Mouse (Mus musculus): Measurements from ENCODE around the gene Gm11549. TPM values are rescaled to one million over a fixed set of nuclear protein-coding genes. Genes with fewer than 3 reads are reported as not detected.

Gene Gm11549
- polyA plus RNA-seq, 2 experiments: 0.10 TPM; not detected in 1

DNA sequence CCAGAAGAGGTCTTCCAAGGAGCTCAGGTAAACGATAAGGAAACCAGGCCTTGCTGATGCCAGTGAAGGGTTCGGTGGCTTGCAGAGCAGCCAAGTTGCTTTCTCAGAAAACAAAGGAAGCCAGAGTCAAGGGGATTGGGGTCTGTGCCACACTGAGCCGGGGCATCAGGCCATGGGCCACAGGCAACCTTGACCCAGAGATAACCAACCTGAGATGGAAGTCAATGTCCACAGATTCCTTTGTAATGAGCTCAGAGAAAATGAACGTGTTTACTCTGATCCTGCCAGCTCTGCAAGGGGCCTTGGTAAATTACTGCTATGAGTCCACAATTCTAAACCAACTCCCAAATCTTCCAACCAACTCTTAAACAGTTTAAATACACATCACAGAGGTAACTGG lies 49.8 kb downstream of the Gm11549 start:
- Histone ChIP-seq H3K27me3 (ENCODE audit: control insufficient read depth, insufficient read depth, low read length) (no peaks in the 10 kb centered on the region), H3K4me2 (replicated peaks; ENCODE audit: low read depth, low read length, severe bottlenecking) (no peak overlapping the region), H3K36me3 (ENCODE audit: control insufficient read depth, insufficient read depth, low read length) (no peaks in the 10 kb centered on the region), H3K4me1 (ENCODE audit: control insufficient read depth, insufficient read depth, low read length) (peaks cover 11% of the 10 kb centered on the region; the same call in 1 of the 2 replicates), H3K9ac (ENCODE audit: low read depth, low read length, severe bottlenecking) (no peak overlapping the region), H3K9me3 (ENCODE audit: control insufficient read depth, low read length) (no peaks in the 10 kb centered on the region), H3K27ac (replicated peaks; ENCODE audit: low read depth, low read length) (no peak overlapping the region), H3K4me3 (replicated peaks; ENCODE audit: low read length) (no peak overlapping the region)
- ATAC-seq (ENCODE audit: low FRiP score, low read depth) (no peak), DNase-seq (ENCODE audit: low spot score) (no peak)
- no peak for TF ChIP-seq POLR2A (IDR thresholded peaks at IDR 0.05; ENCODE audit: borderline replicate concordance, extremely low read depth, insufficient read depth, insufficient read length)
- WGBS: 71% methylated on average over 4 of the region's 4 CpGs

DNA sequence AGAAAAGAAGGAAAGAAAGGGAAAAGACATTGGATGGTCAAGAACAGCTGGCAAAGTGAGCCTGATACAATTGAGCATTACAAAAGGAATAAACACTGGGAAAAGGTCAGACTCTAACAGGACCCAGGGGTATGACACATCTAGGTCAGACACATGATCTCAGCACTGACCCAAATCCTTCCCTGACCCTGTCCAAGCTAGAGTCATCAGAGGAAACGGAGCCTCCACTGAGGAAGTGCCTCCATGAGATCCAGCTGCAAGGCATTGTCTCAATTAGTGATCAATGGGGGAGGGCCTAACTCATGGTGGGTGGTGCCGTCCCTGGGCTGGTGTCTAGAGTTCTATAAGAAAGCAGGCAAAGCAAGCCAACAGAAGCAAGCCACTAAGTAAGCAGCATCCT lies 52.7 kb downstream of the Gm11549 start:
- H3K27me3 ChIP-seq (ENCODE audit: control insufficient read depth, insufficient read depth, low read length): no peaks in the 10 kb centered on the region
- no peaks in the 10 kb centered on the region for H3K9me3 ChIP-seq (ENCODE audit: control insufficient read depth, low read length)
- peaks cover 3% of the 10 kb centered on the region; the same call in 1 of the 2 replicates for H3K4me1 ChIP-seq (ENCODE audit: control insufficient read depth, insufficient read depth, low read length)
- ATAC-seq (ENCODE audit: low FRiP score, low read depth) (no peak), DNase-seq (ENCODE audit: low spot score) (no peak)
- H3K9ac ChIP-seq (ENCODE audit: low read depth, low read length, severe bottlenecking): no peak overlapping the region
- H3K4me3 ChIP-seq (replicated peaks; ENCODE audit: low read length): no peak overlapping the region
- 46% methylated on average over 2 of the region's 2 CpGs for whole genome bisulfite sequencing
- H3K27ac ChIP-seq (replicated peaks; ENCODE audit: low read depth, low read length): no peak overlapping the region
- H3K4me2 ChIP-seq (replicated peaks; ENCODE audit: low read depth, low read length, severe bottlenecking): no peak overlapping the region
- no peak for TF ChIP-seq POLR2A (IDR thresholded peaks at IDR 0.05; ENCODE audit: borderline replicate concordance, extremely low read depth, insufficient read depth, insufficient read length)
- peaks cover 6% of the 10 kb centered on the region for H3K36me3 ChIP-seq (ENCODE audit: control insufficient read depth, insufficient read depth, low read length)

DNA sequence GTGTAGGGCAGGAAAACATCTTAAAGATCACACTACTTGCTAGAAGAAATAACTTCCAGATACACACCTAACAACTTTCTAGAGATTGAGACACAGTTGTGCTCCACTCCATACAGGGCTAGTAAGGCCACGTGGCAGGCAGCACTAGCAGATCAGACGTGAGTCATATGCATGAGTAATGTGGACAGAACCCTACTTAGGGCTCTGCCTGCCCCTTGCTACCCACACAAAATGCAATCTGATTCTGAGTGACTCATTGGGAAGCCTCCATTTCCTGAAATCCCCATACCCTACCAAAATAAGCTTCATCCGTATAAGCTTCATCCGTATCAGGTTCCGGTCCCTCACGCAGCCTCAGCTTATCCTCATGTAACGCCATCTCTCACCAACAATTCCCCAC lies 54.0 kb downstream of the Gm11549 start:
- 86% methylated on average over 7 of the region's 7 CpGs for WGBS
- DNase-seq (ENCODE audit: low spot score): no peak
- H3K27ac ChIP-seq (replicated peaks; ENCODE audit: low read depth, low read length): no peak overlapping the region
- H3K36me3 ChIP-seq (ENCODE audit: control insufficient read depth, insufficient read depth, low read length): peaks cover 9% of the 10 kb centered on the region
- no peak for TF ChIP-seq POLR2A (IDR thresholded peaks at IDR 0.05; ENCODE audit: borderline replicate concordance, extremely low read depth, insufficient read depth, insufficient read length)
- no peak overlapping the region for H3K4me3 ChIP-seq (replicated peaks; ENCODE audit: low read length)
- peaks cover 3% of the 10 kb centered on the region; the same call in 1 of the 2 replicates for H3K4me1 ChIP-seq (ENCODE audit: control insufficient read depth, insufficient read depth, low read length)
- ATAC-seq (ENCODE audit: low FRiP score, low read depth): no peak
- H3K4me2 ChIP-seq (replicated peaks; ENCODE audit: low read depth, low read length, severe bottlenecking): no peak overlapping the region
- no peak overlapping the region for H3K9ac ChIP-seq (ENCODE audit: low read depth, low read length, severe bottlenecking)
- H3K27me3 ChIP-seq (ENCODE audit: control insufficient read depth, insufficient read depth, low read length): no peaks in the 10 kb centered on the region
- H3K9me3 ChIP-seq (ENCODE audit: control insufficient read depth, low read length): no peaks in the 10 kb centered on the region

DNA sequence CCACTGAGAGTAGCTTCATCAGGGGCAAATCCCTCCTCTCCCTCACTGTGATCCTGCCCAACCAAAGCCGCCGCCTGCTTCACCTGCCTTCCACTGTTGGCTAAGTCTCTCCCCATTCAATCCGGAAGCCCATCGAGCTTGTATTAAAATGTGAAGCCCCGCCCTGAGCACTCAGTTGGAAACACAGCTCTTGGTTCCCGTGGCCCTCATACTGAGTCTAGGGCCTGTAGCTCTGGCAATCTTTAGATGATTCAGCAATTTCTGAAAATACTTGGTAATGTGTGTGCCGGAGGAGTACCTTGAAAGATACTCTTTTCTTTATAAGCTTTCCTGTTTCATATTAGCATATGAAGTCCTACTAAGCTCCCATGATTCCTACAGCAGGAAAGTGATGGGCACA lies 56.1 kb downstream of the Gm11549 start:
- H3K4me1 ChIP-seq (ENCODE audit: control insufficient read depth, insufficient read depth, low read length): no peaks in the 10 kb centered on the region
- H3K9me3 ChIP-seq (ENCODE audit: control insufficient read depth, low read length): no peaks in the 10 kb centered on the region
- H3K9ac ChIP-seq (ENCODE audit: low read depth, low read length, severe bottlenecking): no peak overlapping the region
- H3K27ac ChIP-seq (replicated peaks; ENCODE audit: low read depth, low read length): no peak overlapping the region
- H3K27me3 ChIP-seq (ENCODE audit: control insufficient read depth, insufficient read depth, low read length): no peaks in the 10 kb centered on the region
- 63% methylated on average over 7 of the region's 7 CpGs for WGBS
- no peak overlapping the region for H3K4me2 ChIP-seq (replicated peaks; ENCODE audit: low read depth, low read length, severe bottlenecking)
- ATAC-seq (ENCODE audit: low FRiP score, low read depth): no peak
- DNase-seq (ENCODE audit: low spot score): no peak
- no peak for TF ChIP-seq POLR2A (IDR thresholded peaks at IDR 0.05; ENCODE audit: borderline replicate concordance, extremely low read depth, insufficient read depth, insufficient read length)
- H3K36me3 ChIP-seq (ENCODE audit: control insufficient read depth, insufficient read depth, low read length): peaks cover 28% of the 10 kb centered on the region
- H3K4me3 ChIP-seq (replicated peaks; ENCODE audit: low read length): no peak overlapping the region

Small RNA genes within 50 kb of the gene (microRNA-seq; reads per million reads assigned to microRNA genes)
- not detected for gene Mir7009

Other genes with a start within 250 kb of the Gm11549 start
- 348 and 392 TPM in 2 replicates for gene Anxa5, start 45.9 kb downstream of the Gm11549 start, polyA plus RNA-seq (2012; rRNA removed)
- gene Anxa5, start 45.9 kb downstream of the Gm11549 start, polyA plus RNA-seq (2014; fragmentation: Nextera tagmentation; extraction: Ambion mirVana): 423 and 449 TPM in 2 replicates
- 2.0 and 2.3 TPM in 2 replicates for gene 1810062G17Rik, start 45.9 kb downstream of the Gm11549 start, polyA plus RNA-seq (2012; rRNA removed)
- 2.0 and 2.3 TPM in 2 replicates for gene 1810062G17Rik, start 45.9 kb downstream of the Gm11549 start, polyA plus RNA-seq (2014; fragmentation: Nextera tagmentation; extraction: Ambion mirVana)
- gene Exosc9, start 30.8 kb upstream of the Gm11549 start, polyA plus RNA-seq (2012; rRNA removed): 29.0 and 34.8 TPM in 2 replicates
- gene Exosc9, start 30.8 kb upstream of the Gm11549 start, polyA plus RNA-seq (2014; fragmentation: Nextera tagmentation; extraction: Ambion mirVana): 54.5 and 55.0 TPM in 2 replicates
- gene Ccna2, start 50.3 kb upstream of the Gm11549 start, polyA plus RNA-seq (2012; rRNA removed): 106 and 112 TPM in 2 replicates
- 156 and 170 TPM in 2 replicates for gene Ccna2, start 50.3 kb upstream of the Gm11549 start, polyA plus RNA-seq (2014; fragmentation: Nextera tagmentation; extraction: Ambion mirVana)
- gene Bbs7, start 91.7 kb upstream of the Gm11549 start, polyA plus RNA-seq (2012; rRNA removed): 10.1 and 14.0 TPM in 2 replicates
- gene Bbs7, start 91.7 kb upstream of the Gm11549 start, polyA plus RNA-seq (2014; fragmentation: Nextera tagmentation; extraction: Ambion mirVana): 11.6 and 12.2 TPM in 2 replicates
- gene Trpc3, start 168.4 kb upstream of the Gm11549 start, polyA plus RNA-seq (2012; rRNA removed): 5.7 and 6.0 TPM in 2 replicates
- 3.5 and 3.9 TPM in 2 replicates for gene Trpc3, start 168.4 kb upstream of the Gm11549 start, polyA plus RNA-seq (2014; fragmentation: Nextera tagmentation; extraction: Ambion mirVana)

All from limb, embryonic 14.5 days (tissue).